Mouse (Mus musculus): ENCODE data around the gene Asgr1.

DNA sequence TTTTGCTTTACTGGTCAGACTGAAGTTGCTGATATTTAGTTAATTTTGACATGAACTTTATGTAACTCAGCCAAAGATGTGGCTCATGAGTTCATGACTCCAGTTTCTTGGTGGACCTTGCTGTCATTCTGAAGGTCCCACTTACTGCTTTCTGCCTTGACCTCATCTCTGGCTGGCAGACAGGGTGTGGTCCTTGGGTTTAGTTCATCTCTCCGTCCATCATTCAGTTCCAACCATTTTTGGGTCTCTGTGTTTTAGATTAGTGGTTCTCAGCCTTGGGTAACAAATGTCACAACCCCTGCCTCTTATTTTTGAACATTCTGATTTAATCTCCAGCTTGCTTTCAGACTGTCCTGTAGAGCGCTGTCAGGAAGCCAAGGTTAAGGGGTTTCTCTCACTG, 45.9 kb downstream of the Asgr1 start:
- TF ChIP-seq POLR2A (IDR thresholded peaks at IDR 0.05; ENCODE audit: borderline replicate concordance, extremely low read depth, low read depth, low read length) = no peak
- TF ChIP-seq CTCF (IDR thresholded peaks at IDR 0.05; ENCODE audit: insufficient read depth, low read length) = no peak
